Mouse (Mus musculus): Measurements from ENCODE around the gene Mycl. TPM values are rescaled to one million over a fixed set of nuclear protein-coding genes. Genes with fewer than 3 reads are reported as not detected.

The Mycl gene
- polyA plus RNA-seq, 1 experiment from 2014 or later, result 6.8 TPM

DNA sequence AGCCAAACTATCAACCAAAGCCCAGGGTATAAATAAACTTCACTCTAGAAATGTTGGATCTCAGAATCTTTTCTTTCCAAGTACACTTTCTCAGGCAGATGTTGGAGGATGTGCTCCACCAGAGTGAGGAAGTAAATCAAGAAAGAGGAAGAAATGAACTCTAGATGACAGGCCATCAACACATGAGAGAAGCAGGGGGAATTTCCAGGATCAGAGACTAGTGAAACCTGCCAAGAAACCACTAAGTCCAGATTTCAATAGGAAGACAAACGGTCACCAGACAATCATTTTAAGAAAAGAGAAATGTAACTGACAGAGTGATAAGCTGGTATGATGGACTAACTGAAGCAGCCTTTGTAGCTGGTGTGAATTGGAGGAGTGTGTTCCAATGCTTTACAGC, 4.3 kb upstream of the Mycl start:
- no peak overlapping the region for H3K9ac ChIP-seq (replicated peaks; ENCODE audit: low read length)
- no peaks in the 10 kb centered on the region for H3K27me3 ChIP-seq (ENCODE audit: insufficient read depth, low read length)
- no peaks in the 10 kb centered on the region for H3K36me3 ChIP-seq (ENCODE audit: insufficient read depth, low read length)
- H3K9me3 ChIP-seq (ENCODE audit: low read length), result peaks cover 5% of the 10 kb centered on the region; the same call in 1 of the 2 replicates
- no peak overlapping the region for H3K4me2 ChIP-seq (replicated peaks; ENCODE audit: low read depth, low read length)
- 73% methylated on average over 1 of the region's 1 CpGs for WGBS
- H3K4me1 ChIP-seq (ENCODE audit: insufficient read depth, low read length), result peaks cover 3% of the 10 kb centered on the region; the same call in 1 of the 2 replicates
- H3K27ac ChIP-seq (ENCODE audit: low read length), result no peak overlapping the region
- H3K4me3 ChIP-seq (ENCODE audit: low read length), result no peak overlapping the region
- ATAC-seq (ENCODE audit: low FRiP score, low TSS enrichment), result no peak

DNA sequence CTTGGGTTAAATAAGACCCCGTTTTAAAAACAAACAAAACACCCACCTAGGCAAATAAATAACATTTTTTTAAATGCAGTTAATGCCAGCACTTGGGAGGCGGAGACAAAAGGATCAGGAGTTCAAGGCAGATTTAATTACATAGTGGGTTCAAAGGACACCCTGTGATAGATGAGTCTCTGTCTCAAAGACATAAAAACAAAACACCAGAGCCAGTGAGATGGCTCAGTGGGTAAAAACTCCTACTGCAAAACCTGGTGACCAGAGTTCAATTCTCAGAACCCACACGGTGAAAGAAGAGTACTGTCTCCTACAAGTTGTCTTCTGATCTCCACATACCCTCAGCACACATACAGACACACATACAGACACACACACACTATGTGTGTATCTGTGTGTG, 3.2 kb upstream of the Mycl start:
- Histone ChIP-seq H3K27ac (ENCODE audit: low read length) (no peak overlapping the region), H3K36me3 (ENCODE audit: insufficient read depth, low read length) (no peaks in the 10 kb centered on the region), H3K4me1 (ENCODE audit: insufficient read depth, low read length) (peaks cover 13% of the 10 kb centered on the region), H3K27me3 (ENCODE audit: insufficient read depth, low read length) (peaks cover 4% of the 10 kb centered on the region; the same call in 1 of the 2 replicates), H3K4me3 (ENCODE audit: low read length) (no peak overlapping the region), H3K9ac (replicated peaks; ENCODE audit: low read length) (no peak overlapping the region), H3K9me3 (ENCODE audit: low read length) (peaks cover 5% of the 10 kb centered on the region; the same call in 1 of the 2 replicates), H3K4me2 (replicated peaks; ENCODE audit: low read depth, low read length) (no peak overlapping the region)
- WGBS, result 34% methylated on average over 3 of the region's 3 CpGs
- no peak for ATAC-seq (ENCODE audit: low FRiP score, low TSS enrichment)

DNA sequence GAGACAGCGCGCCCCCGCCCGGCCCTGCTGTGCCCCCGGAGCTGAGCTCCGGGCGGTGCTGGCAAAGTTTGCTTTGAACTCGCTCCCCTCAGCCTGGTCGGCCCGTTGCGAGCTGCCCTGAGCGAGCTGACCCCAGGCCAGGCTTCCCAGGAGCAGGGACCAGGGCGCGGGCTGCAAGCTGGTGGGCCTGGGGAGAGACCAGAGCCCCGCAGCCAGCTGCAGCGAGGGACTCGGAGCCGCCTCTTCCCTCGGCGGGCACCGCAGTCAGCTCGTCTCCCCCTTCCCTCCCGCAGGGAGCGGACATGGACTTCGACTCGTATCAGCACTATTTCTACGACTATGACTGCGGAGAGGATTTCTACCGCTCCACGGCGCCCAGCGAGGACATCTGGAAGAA, 767 bp downstream of the Mycl start:
- Histone ChIP-seq H3K9me3 (ENCODE audit: low read length) (no peaks in the 10 kb centered on the region), H3K4me2 (replicated peaks; ENCODE audit: low read depth, low read length) (peak overlapping the region; percentile 99), H3K36me3 (ENCODE audit: insufficient read depth, low read length) (no peaks in the 10 kb centered on the region), H3K27ac (ENCODE audit: low read length) (peak overlapping the region; percentile 69), H3K27me3 (ENCODE audit: insufficient read depth, low read length) (peaks cover 29% of the 10 kb centered on the region; the same call in 1 of the 2 replicates), H3K9ac (replicated peaks; ENCODE audit: low read length) (peak overlapping the region; percentile 77), H3K4me1 (ENCODE audit: insufficient read depth, low read length) (peaks cover 31% of the 10 kb centered on the region), H3K4me3 (ENCODE audit: low read length) (peak overlapping the region; percentile 73)
- peak; percentile 40 for ATAC-seq (ENCODE audit: low FRiP score, low TSS enrichment)
- WGBS, result under 1% methylated on average over 30 of the region's 32 CpGs

DNA sequence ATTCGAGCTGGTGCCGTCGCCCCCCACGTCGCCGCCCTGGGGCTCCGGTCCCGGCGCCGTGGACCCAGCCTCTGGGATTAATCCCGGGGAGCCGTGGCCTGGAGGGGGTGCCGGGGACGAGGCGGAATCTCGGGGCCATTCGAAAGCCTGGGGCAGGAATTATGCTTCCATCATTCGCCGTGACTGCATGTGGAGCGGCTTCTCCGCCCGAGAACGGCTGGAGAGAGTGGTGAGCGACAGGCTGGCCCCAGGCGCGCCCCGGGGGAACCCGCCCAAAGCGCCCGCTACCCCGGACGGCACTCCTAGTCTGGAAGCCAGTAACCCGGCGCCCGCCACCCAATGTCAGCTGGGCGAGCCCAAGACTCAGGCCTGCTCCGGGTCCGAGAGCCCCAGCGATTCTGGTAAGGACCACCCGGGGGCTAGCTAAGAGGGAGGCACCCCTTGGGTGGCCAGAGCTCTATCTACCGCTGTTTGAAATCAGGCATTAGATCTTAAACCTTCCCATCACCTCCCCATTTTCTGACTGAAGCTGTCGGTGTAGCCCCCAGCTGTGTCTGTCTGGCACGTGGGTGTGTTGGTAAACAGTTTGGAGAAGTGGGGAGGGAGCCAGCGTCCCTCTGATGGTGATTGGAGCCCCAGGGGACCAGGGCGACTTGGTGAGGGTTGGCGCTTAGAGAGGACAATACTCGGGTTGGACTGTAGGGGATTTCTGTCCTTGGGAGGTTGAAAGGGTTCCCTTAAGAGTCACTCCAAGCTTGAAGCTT, 1.3 kb downstream of the Mycl start:
- Histone ChIP-seq H3K27me3 (ENCODE audit: insufficient read depth, low read length) (peaks cover 29% of the 10 kb centered on the region; the same call in 1 of the 2 replicates), H3K4me3 (ENCODE audit: low read length) (peak overlapping the region; percentile 73), H3K9ac (replicated peaks; ENCODE audit: low read length) (peak overlapping the region; percentile 77), H3K36me3 (ENCODE audit: insufficient read depth, low read length) (no peaks in the 10 kb centered on the region), H3K4me2 (replicated peaks; ENCODE audit: low read depth, low read length) (peak overlapping the region; percentile 99), H3K4me1 (ENCODE audit: insufficient read depth, low read length) (peaks cover 31% of the 10 kb centered on the region), H3K9me3 (ENCODE audit: low read length) (no peaks in the 10 kb centered on the region), H3K27ac (ENCODE audit: low read length) (no peak overlapping the region)
- ATAC-seq (ENCODE audit: low FRiP score, low TSS enrichment), result peak; percentile 27
- WGBS, result under 1% methylated on average over 47 of the region's 47 CpGs

DNA sequence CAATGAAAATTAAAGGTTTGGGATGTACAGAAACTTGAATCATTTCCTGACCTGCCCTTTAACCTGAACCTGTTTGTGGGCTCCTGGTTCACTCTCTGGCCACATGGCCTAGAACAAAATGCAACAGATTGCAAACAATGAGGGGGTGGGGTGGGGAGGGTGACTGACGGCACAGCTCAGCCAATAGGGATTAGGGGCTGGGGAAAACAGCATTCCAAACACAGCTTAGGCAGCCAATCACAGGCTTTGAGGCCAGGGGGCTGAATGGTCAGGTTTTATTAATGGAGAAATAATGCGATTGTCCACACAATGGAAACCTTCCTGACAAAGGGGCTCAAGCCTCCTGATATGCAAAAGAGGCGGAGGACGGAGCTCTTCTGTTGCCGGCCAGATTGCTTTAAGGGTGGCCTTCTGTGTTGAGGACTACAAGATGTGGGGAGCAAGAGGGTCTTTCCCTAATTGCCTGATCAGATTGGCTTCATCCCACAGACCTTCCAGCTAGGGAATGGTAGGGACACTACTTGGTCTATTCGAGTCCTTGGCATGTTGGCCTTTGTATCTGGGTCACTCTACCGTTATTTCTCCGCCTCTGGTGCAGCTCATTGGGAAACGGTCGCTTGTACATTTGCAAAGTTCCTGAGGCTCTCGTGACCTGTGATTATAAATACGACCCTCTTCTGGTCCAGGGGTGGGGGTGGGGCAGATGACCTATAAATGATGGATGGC, 3.2 kb downstream of the Mycl start:
- H3K9ac ChIP-seq (replicated peaks; ENCODE audit: low read length), result no peak overlapping the region
- H3K4me2 ChIP-seq (replicated peaks; ENCODE audit: low read depth, low read length), result peak overlapping the region; percentile 99
- no peaks in the 10 kb centered on the region for H3K36me3 ChIP-seq (ENCODE audit: insufficient read depth, low read length)
- H3K4me1 ChIP-seq (ENCODE audit: insufficient read depth, low read length), result peaks cover 31% of the 10 kb centered on the region
- no peak; the same call in 1 of the 2 replicates for ATAC-seq (ENCODE audit: low FRiP score, low TSS enrichment)
- WGBS, result 19% methylated on average over 12 of the region's 12 CpGs
- H3K27ac ChIP-seq (ENCODE audit: low read length), result no peak overlapping the region
- H3K9me3 ChIP-seq (ENCODE audit: low read length), result no peaks in the 10 kb centered on the region
- peaks cover 29% of the 10 kb centered on the region; the same call in 1 of the 2 replicates for H3K27me3 ChIP-seq (ENCODE audit: insufficient read depth, low read length)
- H3K4me3 ChIP-seq (ENCODE audit: low read length), result peak overlapping the region; percentile 11; the same call in 1 of the 2 replicates

DNA sequence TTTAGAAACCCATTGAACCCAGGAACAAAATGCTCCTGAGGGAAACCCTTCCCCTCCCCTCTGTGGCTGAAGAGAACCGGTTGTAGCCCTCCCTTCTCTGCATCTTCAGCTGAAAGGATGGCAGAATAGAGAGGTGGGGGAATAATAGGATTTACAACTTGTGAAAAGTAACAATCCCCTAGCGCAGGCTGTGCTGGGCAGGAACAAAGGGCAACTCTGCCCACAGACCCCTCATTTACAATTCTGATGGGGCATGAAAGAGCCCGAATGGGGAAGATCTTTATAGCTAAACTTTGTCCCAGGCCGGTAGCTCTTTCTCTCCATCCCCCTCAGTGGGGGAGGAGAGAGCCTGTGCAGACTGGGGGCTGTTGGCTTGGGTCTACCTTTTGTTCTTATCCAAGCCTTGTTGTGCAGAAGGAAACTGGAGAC, 3.8 kb downstream of the Mycl start:
- H3K4me2 ChIP-seq (replicated peaks; ENCODE audit: low read depth, low read length), result peak overlapping the region; percentile 99; the same call in 1 of the 2 replicates
- H3K27me3 ChIP-seq (ENCODE audit: insufficient read depth, low read length), result peaks cover 29% of the 10 kb centered on the region; the same call in 1 of the 2 replicates
- peaks cover 31% of the 10 kb centered on the region for H3K4me1 ChIP-seq (ENCODE audit: insufficient read depth, low read length)
- no peaks in the 10 kb centered on the region for H3K36me3 ChIP-seq (ENCODE audit: insufficient read depth, low read length)
- no peak for ATAC-seq (ENCODE audit: low FRiP score, low TSS enrichment)
- no peaks in the 10 kb centered on the region for H3K9me3 ChIP-seq (ENCODE audit: low read length)
- no peak overlapping the region for H3K9ac ChIP-seq (replicated peaks; ENCODE audit: low read length)
- no peak overlapping the region for H3K27ac ChIP-seq (ENCODE audit: low read length)
- WGBS, result 11% methylated on average over 4 of the region's 4 CpGs
- H3K4me3 ChIP-seq (ENCODE audit: low read length), result no peak overlapping the region

DNA sequence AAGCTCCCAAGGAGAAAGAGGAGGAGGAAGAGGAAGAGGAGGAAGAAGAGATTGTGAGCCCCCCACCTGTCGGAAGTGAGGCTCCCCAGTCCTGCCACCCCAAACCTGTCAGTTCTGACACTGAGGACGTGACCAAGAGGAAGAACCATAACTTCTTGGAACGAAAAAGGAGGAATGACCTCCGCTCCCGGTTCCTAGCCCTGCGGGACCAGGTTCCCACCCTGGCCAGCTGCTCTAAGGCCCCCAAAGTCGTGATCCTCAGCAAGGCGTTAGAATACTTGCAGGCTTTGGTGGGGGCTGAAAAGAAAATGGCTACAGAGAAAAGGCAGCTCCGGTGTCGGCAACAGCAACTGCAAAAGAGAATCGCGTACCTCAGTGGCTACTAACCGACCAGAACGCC, 4.7 kb downstream of the Mycl start:
- Histone ChIP-seq H3K9me3 (ENCODE audit: low read length) (no peaks in the 10 kb centered on the region), H3K27ac (ENCODE audit: low read length) (no peak overlapping the region), H3K4me3 (ENCODE audit: low read length) (no peak overlapping the region), H3K4me2 (replicated peaks; ENCODE audit: low read depth, low read length) (no peak overlapping the region), H3K36me3 (ENCODE audit: insufficient read depth, low read length) (no peaks in the 10 kb centered on the region), H3K27me3 (ENCODE audit: insufficient read depth, low read length) (peaks cover 29% of the 10 kb centered on the region; the same call in 1 of the 2 replicates), H3K9ac (replicated peaks; ENCODE audit: low read length) (no peak overlapping the region; the same call in 1 of the 2 replicates), H3K4me1 (ENCODE audit: insufficient read depth, low read length) (peaks cover 30% of the 10 kb centered on the region)
- ATAC-seq (ENCODE audit: low FRiP score, low TSS enrichment), result no peak
- WGBS, result 71% methylated on average over 14 of the region's 14 CpGs

DNA sequence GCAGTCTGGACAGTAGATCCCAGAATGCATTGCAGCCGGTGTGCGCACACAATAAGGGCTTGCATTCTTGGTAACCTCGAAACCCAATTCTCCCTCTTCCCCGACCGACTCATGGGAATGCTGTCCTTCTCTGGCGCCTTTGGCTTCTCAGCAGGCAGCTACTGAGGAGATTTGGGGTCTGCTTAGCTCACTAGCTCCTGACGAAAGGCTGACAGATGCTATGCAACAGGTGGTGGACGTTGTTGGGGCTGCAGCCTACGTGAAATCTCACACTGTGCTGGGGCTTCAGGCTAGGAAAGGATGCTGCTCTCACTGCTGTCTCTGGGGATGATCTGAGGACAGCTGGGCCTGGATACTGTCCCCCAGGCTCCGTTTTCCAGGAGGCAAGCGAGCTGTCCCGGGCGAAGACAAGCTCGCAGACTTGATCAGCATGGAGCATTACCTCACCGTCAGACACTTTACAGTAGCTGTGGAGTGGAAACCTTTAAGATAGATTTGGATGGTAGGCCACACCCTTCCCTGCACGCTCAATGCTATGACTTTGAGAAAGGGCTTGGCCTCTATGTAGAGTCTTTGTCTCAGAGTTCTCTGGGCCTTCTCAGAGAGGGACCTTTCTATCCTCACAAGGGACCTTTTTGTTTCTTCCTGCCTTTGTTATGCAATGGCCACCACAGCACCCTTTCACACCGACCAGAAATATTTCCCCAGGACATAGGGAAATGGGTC, 5.3 kb downstream of the Mycl start:
- peaks cover 29% of the 10 kb centered on the region; the same call in 1 of the 2 replicates for H3K27me3 ChIP-seq (ENCODE audit: insufficient read depth, low read length)
- no peak overlapping the region for H3K4me2 ChIP-seq (replicated peaks; ENCODE audit: low read depth, low read length)
- H3K4me1 ChIP-seq (ENCODE audit: insufficient read depth, low read length), result peaks cover 33% of the 10 kb centered on the region
- H3K4me3 ChIP-seq (ENCODE audit: low read length), result no peak overlapping the region
- no peak overlapping the region; the same call in 1 of the 2 replicates for H3K9ac ChIP-seq (replicated peaks; ENCODE audit: low read length)
- H3K27ac ChIP-seq (ENCODE audit: low read length), result no peak overlapping the region
- no peak for ATAC-seq (ENCODE audit: low FRiP score, low TSS enrichment)
- H3K36me3 ChIP-seq (ENCODE audit: insufficient read depth, low read length), result no peaks in the 10 kb centered on the region
- no peaks in the 10 kb centered on the region for H3K9me3 ChIP-seq (ENCODE audit: low read length)
- 71% methylated on average over 17 of the region's 17 CpGs for WGBS

Measured in kidney, embryonic 16.5 days (tissue).